Mouse (Mus musculus) hindbrain, embryonic 16.5 days (tissue): Measurements from ENCODE around the gene Plin5. TPM values are rescaled to one million over a fixed set of nuclear protein-coding genes. Genes with fewer than 3 reads are reported as not detected.

Experiments
- ATAC-seq: fragments of 200-750 bp; cut with Nextera tagmentation; 2 replicates; pipeline ENCODE4 v1.8.0; 2017; ENCODE audit warnings: moderate TSS enrichment, moderate library complexity
- H3K27ac ChIP-seq: fragments of 300-500 bp; sonication (generic); 2 replicates; pipeline ENCODE4 v1.5.1; 2014; ENCODE audit warnings: low read depth, mild to moderate bottlenecking, control low read depth, low read length, moderate library complexity
- H3K27me3 ChIP-seq: fragments of 300-500 bp; sonication (generic); replicated peaks from 2 replicates; pipeline ENCODE4 v1.6.1; 2014; ENCODE audit warnings: low read length; ENCODE audit not compliant: control insufficient read depth, insufficient read depth
- H3K36me3 ChIP-seq: fragments of 300-500 bp; sonication (generic); 2 replicates; pipeline ENCODE4 v1.6.1; 2014; ENCODE audit warnings: mild to moderate bottlenecking, low read length, moderate library complexity, mixed read lengths; ENCODE audit not compliant: control insufficient read depth, insufficient read depth
- H3K4me1 ChIP-seq: fragments of 300-500 bp; sonication (generic); 2 replicates; pipeline ENCODE4 v1.6.1; 2014; ENCODE audit warnings: low read depth, low read length; ENCODE audit not compliant: control insufficient read depth, insufficient read depth
- H3K4me2 ChIP-seq: fragments of 300-500 bp; sonication (generic); 2 replicates; pipeline ENCODE4 v1.6.1; 2014; ENCODE audit warnings: mild to moderate bottlenecking, low read length, control low read depth, moderate library complexity
- H3K4me3 ChIP-seq: fragments of 300-500 bp; sonication (generic); 2 replicates; pipeline ENCODE4 v1.5.1; 2014; ENCODE audit warnings: mild to moderate bottlenecking, low read length, control low read depth, moderate library complexity
- H3K9ac ChIP-seq: fragments of 300-500 bp; sonication (generic); 2 replicates; pipeline ENCODE4 v1.6.1; 2014; ENCODE audit warnings: low read depth, mild to moderate bottlenecking, control low read depth, low read length, moderate library complexity
- H3K9me3 ChIP-seq: fragments of 300-500 bp; sonication (generic); 2 replicates; pipeline ENCODE4 v1.6.1; 2014; ENCODE audit warnings: mild to moderate bottlenecking, low read length, moderate library complexity; ENCODE audit not compliant: control insufficient read depth
- WGBS: fragments of 180-500 bp; shearing (Covaris S2); extraction: QIAGEN DNeasy Blood & Tissue Kit; methylation state at CpG from one replicate; pipeline ENCODE4 v1.1.7; 2014; 5-methylcytosine and 5-hydroxymethylcytosine counted together
- polyA plus RNA-seq: library from polyadenylated mRNA; unstranded; fragments of >200 nt; fragmentation: Nextera tagmentation; extraction: Ambion mirVana; gene quantifications from 2 replicates; pipeline ENCODE4 v1.2.1, GENCODE M21; 2015

Plin5 gene
- polyA plus RNA-seq, 1 experiment from 2014 or later = 3.4 TPM

DNA sequence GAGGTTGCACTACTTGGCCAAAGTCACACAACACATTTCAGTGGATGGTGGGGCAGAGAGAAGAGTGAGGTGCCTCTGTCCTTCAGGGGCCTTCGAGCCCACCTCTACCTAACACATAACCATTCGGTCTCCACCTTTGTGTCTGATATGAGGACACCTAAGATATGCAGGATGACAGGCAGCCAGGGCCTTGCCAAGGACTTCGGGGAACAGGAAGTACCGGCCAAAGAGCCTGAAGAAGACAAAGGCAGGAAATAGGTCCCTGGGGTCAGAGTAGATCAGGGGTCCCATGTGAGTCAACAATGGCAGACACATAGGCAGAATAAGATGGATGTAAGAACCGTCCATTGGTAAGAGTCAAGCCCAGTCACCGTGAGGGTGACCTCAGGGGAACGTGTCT is 19.2 kb upstream of the Plin5 start:
- Histone ChIP-seq H3K4me1 (peaks cover 32% of the 10 kb centered on the region), H3K4me3 (no peak overlapping the region), H3K4me2 (no peak overlapping the region), H3K9me3 (no peaks in the 10 kb centered on the region), H3K9ac (no peak overlapping the region), H3K27me3 (no peaks in the 10 kb centered on the region), H3K27ac (no peak overlapping the region), H3K36me3 (no peaks in the 10 kb centered on the region)
- 82% methylated on average over 7 of the region's 7 CpGs for WGBS
- no peak for ATAC-seq

DNA sequence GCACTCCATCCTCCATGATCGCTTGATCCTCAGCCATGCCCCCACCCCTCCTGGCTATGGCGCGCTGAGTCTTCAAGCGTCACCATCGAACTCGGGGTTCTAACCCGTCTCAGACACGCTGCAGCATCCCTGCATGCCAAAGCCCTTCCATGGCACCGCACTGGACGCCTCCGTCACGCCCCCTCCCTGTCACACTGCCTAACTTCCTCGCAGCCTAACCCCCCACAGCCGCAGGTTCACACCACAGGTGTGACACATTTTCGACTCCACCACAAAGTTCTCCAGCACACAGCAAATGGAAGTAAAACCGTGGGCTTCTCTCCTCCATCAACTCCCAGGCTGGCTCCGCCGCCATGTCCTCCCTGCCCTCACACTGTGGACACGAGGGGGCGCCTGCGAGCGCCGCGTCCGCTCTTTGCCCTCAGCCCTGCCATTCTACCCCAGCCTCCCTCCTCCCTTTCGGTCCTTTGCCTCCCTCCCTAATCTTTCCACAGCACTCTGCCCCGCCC is 17.1 kb upstream of the Plin5 start:
- no peaks in the 10 kb centered on the region for H3K27me3 ChIP-seq
- H3K9me3 ChIP-seq = no peaks in the 10 kb centered on the region
- no peak overlapping the region for H3K9ac ChIP-seq
- peak overlapping the region; percentile 7; the same call in 1 of the 2 replicates for H3K4me3 ChIP-seq
- 2% methylated on average over 27 of the region's 27 CpGs for WGBS
- H3K4me2 ChIP-seq = peak overlapping the region; percentile 47
- H3K4me1 ChIP-seq = peaks cover 27% of the 10 kb centered on the region
- ATAC-seq = 0 out of 2 replicates have a peak, but pooled peaks have one; percentile 0
- no peak overlapping the region for H3K27ac ChIP-seq
- H3K36me3 ChIP-seq = peaks cover 7% of the 10 kb centered on the region

DNA sequence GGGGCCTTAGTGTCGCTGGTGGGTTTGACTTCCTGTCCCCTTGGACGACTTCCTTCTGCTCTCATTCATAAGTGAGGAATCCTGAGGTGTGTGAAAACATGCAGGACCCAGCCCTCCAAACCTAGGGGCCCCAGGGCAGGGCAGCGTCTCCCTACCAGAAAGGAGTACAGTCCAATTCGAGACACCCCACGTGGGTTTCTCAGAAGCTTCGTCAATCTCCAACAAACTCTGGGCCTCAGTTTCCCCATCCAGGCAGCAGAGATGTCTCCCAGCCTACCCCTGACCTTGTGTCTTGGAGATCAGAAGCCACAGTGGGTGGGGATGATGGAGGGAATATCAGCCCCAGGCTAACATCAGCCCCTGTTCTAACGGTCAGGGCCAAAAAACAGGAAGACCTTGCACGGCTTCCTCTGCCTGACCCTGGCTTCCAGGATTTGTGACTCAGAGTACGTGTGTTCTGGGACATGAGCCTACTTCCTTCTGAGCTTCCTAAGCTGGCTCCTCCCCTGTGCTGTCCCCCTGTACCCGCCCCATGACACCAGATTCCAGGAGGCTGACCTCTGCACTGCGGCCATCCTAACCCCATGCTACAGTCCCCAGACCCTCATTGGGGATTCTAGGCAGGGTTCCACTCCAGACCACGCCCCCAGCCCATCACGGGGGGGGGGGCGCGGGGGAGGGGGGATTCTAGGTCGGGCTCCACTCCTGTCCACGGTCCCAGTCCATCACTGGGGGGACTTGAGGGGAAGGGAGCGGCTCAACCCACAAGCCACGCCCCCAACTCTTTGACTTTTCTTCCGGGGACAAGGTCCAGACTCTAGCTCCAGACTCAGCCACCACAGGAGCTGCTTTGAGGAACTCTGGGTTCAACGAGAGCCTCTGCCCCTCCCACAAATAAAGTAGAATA is 16.3 kb upstream of the Plin5 start:
- peak overlapping the region; percentile 68 for H3K27ac ChIP-seq
- H3K27me3 ChIP-seq = no peaks in the 10 kb centered on the region
- no peaks in the 10 kb centered on the region for H3K9me3 ChIP-seq
- WGBS = 27% methylated on average over 17 of the region's 21 CpGs
- no peak overlapping the region for H3K4me3 ChIP-seq
- H3K4me1 ChIP-seq = peaks cover 22% of the 10 kb centered on the region
- H3K9ac ChIP-seq = no peak overlapping the region; the same call in 1 of the 2 replicates
- H3K36me3 ChIP-seq = peaks cover 12% of the 10 kb centered on the region
- ATAC-seq = peak; percentile 28; the same call in 1 of the 2 replicates
- H3K4me2 ChIP-seq = peak overlapping the region; percentile 47

DNA sequence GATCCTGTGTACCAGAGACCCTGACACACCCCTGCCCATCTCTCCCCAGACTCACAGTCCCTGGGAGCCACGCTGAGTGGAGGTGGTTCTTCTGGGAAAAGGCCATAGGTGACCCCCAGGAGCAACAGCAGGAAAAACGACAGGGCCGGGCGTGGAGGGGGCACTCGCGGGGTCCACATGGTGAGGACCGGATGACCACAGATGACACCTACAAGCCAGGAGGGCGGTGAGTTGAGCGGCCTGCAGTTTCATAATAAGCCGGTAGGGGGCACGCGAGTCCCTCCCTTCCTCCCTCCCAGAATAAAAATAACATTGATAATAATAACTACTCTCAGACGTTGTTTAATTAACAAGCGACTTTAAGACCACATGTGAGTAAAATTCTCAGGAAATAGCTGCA is 15.3 kb upstream of the Plin5 start:
- ATAC-seq = no peak
- H3K4me2 ChIP-seq = no peak overlapping the region
- 7% methylated on average over 14 of the region's 14 CpGs for WGBS

DNA sequence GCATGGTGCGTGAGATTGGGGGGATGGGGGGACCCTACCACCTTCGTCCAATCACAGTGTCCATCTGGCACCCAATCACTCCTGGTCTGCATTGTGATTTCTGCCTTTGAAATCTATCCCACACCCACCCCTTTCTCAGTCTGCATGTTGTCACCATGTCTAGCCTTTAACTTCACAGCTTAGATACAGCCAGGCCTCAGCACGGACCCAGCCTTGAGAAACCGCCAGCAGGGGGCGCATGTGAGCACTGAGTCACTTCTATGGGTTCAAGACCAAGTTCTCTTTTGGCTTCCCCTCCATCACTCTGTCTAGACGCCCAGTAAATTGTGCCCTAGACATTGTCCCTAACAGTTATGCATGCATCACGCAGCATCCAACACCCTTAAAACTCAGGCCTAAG is 14.4 kb upstream of the Plin5 start:
- H3K9me3 ChIP-seq = no peaks in the 10 kb centered on the region
- no peak overlapping the region for H3K9ac ChIP-seq
- H3K27me3 ChIP-seq = no peaks in the 10 kb centered on the region
- peaks cover 22% of the 10 kb centered on the region for H3K36me3 ChIP-seq
- 38% methylated on average over 7 of the region's 7 CpGs for WGBS
- H3K4me2 ChIP-seq = no peak overlapping the region
- H3K4me3 ChIP-seq = no peak overlapping the region
- H3K4me1 ChIP-seq = peaks cover 8% of the 10 kb centered on the region; the same call in 1 of the 2 replicates
- no peak overlapping the region for H3K27ac ChIP-seq
- peak; percentile 25 for ATAC-seq

More for the DNA sequence above, 15.3 kb upstream of the Plin5 start:
- no peak overlapping the region for H3K27ac ChIP-seq
- H3K9ac ChIP-seq = no peak overlapping the region
- peaks cover 12% of the 10 kb centered on the region for H3K4me1 ChIP-seq
- H3K9me3 ChIP-seq = no peaks in the 10 kb centered on the region
- H3K4me3 ChIP-seq = no peak overlapping the region
- H3K36me3 ChIP-seq = peaks cover 14% of the 10 kb centered on the region
- H3K27me3 ChIP-seq = no peaks in the 10 kb centered on the region

DNA sequence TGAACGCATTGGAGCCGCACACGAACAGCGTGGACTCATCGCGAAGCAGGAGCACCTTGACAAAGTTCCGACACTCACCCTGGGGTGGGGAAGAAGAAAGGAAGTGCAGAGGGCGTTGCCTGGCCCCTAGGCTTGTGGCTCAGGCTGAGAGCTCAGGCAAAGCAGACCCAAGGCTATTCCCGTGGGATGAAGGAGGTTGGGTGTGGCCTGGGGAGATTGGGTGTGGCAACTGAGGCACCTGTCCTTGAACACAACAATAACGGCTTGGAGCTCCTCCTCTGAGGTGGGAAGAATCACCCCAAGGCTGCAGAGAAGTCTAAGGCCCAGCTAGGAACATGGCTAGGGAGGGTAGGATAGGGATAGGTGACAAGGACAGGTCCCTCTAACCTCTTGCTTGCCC is 13.7 kb upstream of the Plin5 start:
- Histone ChIP-seq H3K4me2 (no peak overlapping the region), H3K9me3 (no peaks in the 10 kb centered on the region), H3K9ac (no peak overlapping the region), H3K4me1 (peaks cover 8% of the 10 kb centered on the region; the same call in 1 of the 2 replicates), H3K4me3 (no peak overlapping the region), H3K27me3 (no peaks in the 10 kb centered on the region), H3K27ac (no peak overlapping the region), H3K36me3 (peaks cover 29% of the 10 kb centered on the region)
- WGBS = 95% methylated on average over 10 of the region's 10 CpGs
- ATAC-seq = no peak

DNA sequence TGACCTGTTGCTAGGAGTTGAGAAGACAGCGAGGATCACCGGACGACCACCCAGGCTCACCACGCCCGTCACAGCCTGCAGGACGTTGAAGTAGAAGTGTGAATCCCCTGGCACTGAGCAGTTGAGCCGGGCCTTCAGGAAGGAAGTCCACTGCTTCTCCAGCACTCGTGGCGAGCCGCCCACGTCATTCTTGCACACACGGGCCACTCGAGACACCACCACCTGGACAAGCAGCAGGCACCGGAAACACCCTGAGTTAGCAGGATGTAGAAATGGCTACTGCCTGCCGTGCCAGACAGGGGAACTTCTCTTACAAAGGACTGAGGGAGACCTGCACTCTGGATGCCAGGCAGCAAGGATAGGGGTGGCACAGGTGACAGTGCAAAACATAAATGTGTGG is 10.8 kb upstream of the Plin5 start:
- H3K9ac ChIP-seq = no peak overlapping the region
- ATAC-seq = no peak
- H3K9me3 ChIP-seq = peaks cover under 1% of the 10 kb centered on the region; the same call in 1 of the 2 replicates
- no peaks in the 10 kb centered on the region; the same call in 1 of the 2 replicates for H3K4me1 ChIP-seq
- no peak overlapping the region for H3K4me2 ChIP-seq
- WGBS = 72% methylated on average over 15 of the region's 15 CpGs
- no peak overlapping the region for H3K4me3 ChIP-seq
- peaks cover 11% of the 10 kb centered on the region for H3K27me3 ChIP-seq
- peaks cover 50% of the 10 kb centered on the region for H3K36me3 ChIP-seq
- no peak overlapping the region for H3K27ac ChIP-seq

DNA sequence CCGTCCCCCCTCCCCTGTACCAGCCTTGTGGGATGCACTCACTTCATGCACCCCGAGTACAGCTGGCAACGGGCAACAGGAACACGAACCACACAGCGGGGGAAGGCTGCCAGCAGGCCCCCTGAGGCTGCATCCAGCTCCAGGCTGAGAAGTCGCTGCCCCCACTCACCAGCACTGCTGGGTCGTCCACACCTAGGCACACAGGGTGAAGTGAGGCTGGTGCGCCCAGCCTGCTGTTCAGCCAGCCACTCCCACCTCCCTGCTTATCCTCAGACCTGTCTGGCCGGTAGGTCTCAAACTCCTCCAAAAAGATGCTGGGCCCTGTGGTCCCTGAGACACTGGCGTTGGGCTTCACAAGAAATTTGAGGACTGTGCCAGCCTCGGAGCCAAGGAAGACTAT is 8.8 kb upstream of the Plin5 start:
- Histone ChIP-seq H3K4me1 (no peaks in the 10 kb centered on the region; the same call in 1 of the 2 replicates), H3K27me3 (peaks cover 31% of the 10 kb centered on the region), H3K9ac (no peak overlapping the region), H3K36me3 (peaks cover 60% of the 10 kb centered on the region), H3K4me3 (no peak overlapping the region), H3K27ac (no peak overlapping the region), H3K4me2 (no peak overlapping the region), H3K9me3 (peaks cover 14% of the 10 kb centered on the region)
- whole genome bisulfite sequencing = 78% methylated on average over 11 of the region's 11 CpGs
- ATAC-seq = no peak

DNA sequence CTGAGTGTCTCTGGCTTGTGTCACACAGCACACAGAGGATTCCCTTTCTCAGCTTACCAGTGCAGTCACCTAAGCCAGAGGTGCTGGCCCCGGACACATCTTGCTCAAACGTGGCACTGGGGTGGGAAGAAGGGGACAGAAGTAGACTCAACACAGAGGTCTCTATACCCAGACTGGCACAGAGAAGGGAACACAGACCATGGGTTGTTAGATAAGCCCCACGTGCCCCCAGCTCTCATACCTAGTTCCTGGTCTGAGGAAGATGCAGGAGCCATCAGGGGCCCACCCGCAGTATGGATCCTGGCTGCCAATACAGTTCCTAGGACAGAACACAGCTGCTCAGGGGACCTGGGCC is 7.9 kb upstream of the Plin5 start:
- Histone ChIP-seq H3K27me3 (peaks cover 33% of the 10 kb centered on the region), H3K4me3 (no peak overlapping the region), H3K4me2 (no peak overlapping the region), H3K36me3 (peaks cover 52% of the 10 kb centered on the region), H3K9ac (no peak overlapping the region), H3K4me1 (no peaks in the 10 kb centered on the region; the same call in 1 of the 2 replicates), H3K9me3 (peaks cover 14% of the 10 kb centered on the region), H3K27ac (no peak overlapping the region)
- ATAC-seq = no peak
- 84% methylated on average over 4 of the region's 4 CpGs for WGBS
